9 mouse cellular contexts compared by ENCODE assay signal in genomic region chr3:123322147-123322546, GRCm38 (mm10). TPM values are rescaled to one million over a fixed set of nuclear protein-coding genes. Genes with fewer than 3 reads are reported as not detected.
DNase-seq lines count a peak whose midpoint lies in the region; ATAC-seq lines count a peak whose summit lies in the region.
"Had no signal": no experiment of that assay in that cellular context is flagged by ENCODE, and none has a peak within 500 bp of the region (broad histone marks: within the 10 kb centered on the region; RNA-seq: fewer than 3 reads in every experiment).

No protein-coding gene starts in this region.

- 0 out of 2 replicates have a peak, but pooled peaks have one; percentile 25 for ATAC-seq in megakaryocyte-erythroid progenitor cell, adult 5-6 weeks (replicated peaks; ENCODE audit: low FRiP score, low TSS enrichment, poor library complexity, severe bottlenecking)

- DNase-seq in kidney, postnatal 14 days = peak; percentile 54
- DNase-seq in kidney, postnatal 4 days = no peak
- DNase-seq in CD4-positive, CD25-positive, alpha-beta regulatory T cell, adult 2 months (ENCODE audit: low read depth, low spot score) = peak; percentile 62
- peak; percentile 55 for DNase-seq in R1 (ENCODE audit: low read depth, low spot score)
- peak; percentile 70 for DNase-seq in forelimb bud, embryonic 11.5 days (ENCODE audit: low read depth, low spot score)
- no peak for DNase-seq in spleen, postnatal 4 days (ENCODE audit: low spot score in 2 of 2)
- no peak for DNase-seq in gastrocnemius, postnatal 10 days
- DNase-seq: liver, embryonic 13.5 days had no signal

RNA-seq across cellular contexts. Expression of gene Sec24d, which starts 54.9 kb away (rescaled TPM):
- 11.5 and 19.0 TPM in 2 replicates for total RNA-seq in megakaryocyte-erythroid progenitor cell, adult 5-6 weeks (2014; fragmentation: Nextera tagmentation)
- total RNA-seq in megakaryocyte-erythroid progenitor cell, adult 5-6 weeks (2017) = 16.7 and 17.0 TPM in 2 replicates
- total RNA-seq in gastrocnemius, postnatal 10 days (2021) = 10 to 100 TPM; 32.2 to 41.4 TPM

Comparison
In these comparisons a context has a peak if more than half of its experiments do, and no peak if none do; other contexts are left out.
1. DNase-seq: peak in kidney, postnatal 14 days (single experiment), CD4-positive, CD25-positive, alpha-beta regulatory T cell, adult 2 months (single experiment), R1 (single experiment) and forelimb bud, embryonic 11.5 days (single experiment); none in kidney, postnatal 4 days (0 of 2), spleen, postnatal 4 days (0 of 2) and gastrocnemius, postnatal 10 days (single experiment).